Mouse (Mus musculus) bone marrow macrophage, adult 2 months (primary cell): Measurements from ENCODE around the gene Chpf.

Experiments
- CTCF ChIP-seq: IDR thresholded peaks from 2 replicates; pipeline ENCODE4 v1.5.1; 2012; ENCODE audit warnings: low read depth, mild to moderate bottlenecking, low read length, moderate library complexity
- POLR2A ChIP-seq: IDR thresholded peaks from 2 replicates; pipeline ENCODE4 v1.6.1; 2012; ENCODE audit warnings: mild to moderate bottlenecking, low read depth, low read length, borderline replicate concordance

DNA sequence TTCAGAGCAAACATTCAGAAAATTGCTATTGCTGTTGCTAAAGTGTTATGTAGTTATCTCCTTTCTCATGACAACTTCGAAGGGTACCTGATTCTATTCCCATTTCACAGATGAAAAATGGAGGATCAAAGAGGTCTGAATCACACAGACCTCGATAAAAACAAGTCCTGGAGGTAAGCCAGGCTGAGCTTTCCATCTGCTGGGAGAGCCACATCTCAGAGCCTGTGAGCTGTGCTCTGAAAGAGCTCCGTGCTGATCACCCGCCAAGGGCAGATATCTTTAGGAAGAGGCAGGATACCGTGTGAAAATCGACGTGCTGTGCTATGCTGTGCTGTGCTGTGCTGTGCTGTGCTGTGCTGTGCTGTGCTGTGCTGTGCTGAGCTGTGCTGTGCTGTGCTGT lies 18.8 kb downstream of the Chpf start:
- TF ChIP-seq CTCF: no peak
- no peak for TF ChIP-seq POLR2A
